Comparison of ENCODE assay signal across 8 mouse cellular contexts in the genomic region with DNA sequence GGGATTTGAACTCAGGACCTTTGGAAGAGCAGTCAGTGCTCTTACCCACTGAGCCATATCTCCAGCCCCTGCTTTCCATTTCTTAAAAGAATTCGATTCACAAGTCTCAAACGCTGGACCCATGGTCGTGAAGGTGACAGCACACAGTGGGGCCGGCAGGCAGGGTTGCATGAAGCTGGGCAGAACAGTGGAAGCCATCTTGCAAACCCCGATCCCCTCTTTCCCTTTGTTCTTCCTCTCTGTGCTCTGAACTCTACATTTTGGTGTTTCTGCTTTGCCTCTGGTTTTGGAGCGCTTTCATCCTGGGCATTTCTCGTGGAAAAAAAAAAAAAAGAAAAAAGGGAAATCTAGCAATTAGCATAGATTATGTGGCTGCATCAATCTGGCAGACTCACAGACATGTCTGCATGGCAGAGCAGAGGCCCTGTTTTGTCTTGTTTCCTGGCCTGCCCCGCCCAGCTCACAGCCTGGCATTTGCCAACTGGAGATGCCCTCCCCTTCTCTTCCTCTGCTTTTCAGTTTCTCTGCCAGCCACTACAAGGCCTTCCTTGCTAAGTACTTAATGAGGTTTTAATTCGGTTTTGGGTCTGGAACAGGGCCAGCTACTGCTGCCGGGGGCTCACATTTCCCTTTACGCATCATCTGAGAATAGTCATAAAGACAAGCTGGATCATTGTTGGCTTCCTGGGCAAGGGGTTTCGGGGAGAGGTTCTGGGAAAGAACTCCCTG. TPM values are rescaled to one million over a fixed set of nuclear protein-coding genes. Genes with fewer than 3 reads are reported as not detected.
DNase-seq lines count a peak whose midpoint lies in the region; ATAC-seq lines count a peak whose summit lies in the region.
"Had no signal": no experiment of that assay in that cellular context is flagged by ENCODE, and none has a peak within 500 bp of the region (broad histone marks: within the 10 kb centered on the region; RNA-seq: fewer than 3 reads in every experiment).

No protein-coding gene starts in this region.

- no peak overlapping the region for H3K4me3 ChIP-seq in forebrain, embryonic 11.5 days (ENCODE audit: low read depth, low read length)
- no peak overlapping the region for H3K4me3 ChIP-seq in midbrain, embryonic 16.5 days (ENCODE audit: low read depth, low read length)
- H3K4me3 ChIP-seq: liver, embryonic 13.5 days had no signal

- no peaks in the 10 kb centered on the region for H3K27me3 ChIP-seq in forebrain, embryonic 11.5 days (ENCODE audit: control insufficient read depth, insufficient read depth, low read length)
- no peaks in the 10 kb centered on the region for H3K27me3 ChIP-seq in midbrain, embryonic 16.5 days (ENCODE audit: control insufficient read depth, insufficient read depth, low read depth, low read length)
- H3K27me3 ChIP-seq: liver, embryonic 13.5 days had no signal

- peak overlapping the region; percentile 50 for H3K27ac ChIP-seq in forebrain, embryonic 11.5 days (ENCODE audit: low read depth, low read length)
- H3K27ac ChIP-seq in midbrain, embryonic 16.5 days (ENCODE audit: low read length), result peak overlapping the region; percentile 68
- H3K27ac ChIP-seq: liver, embryonic 13.5 days had no signal

- peaks cover 2% of the 10 kb centered on the region; the same call in 1 of the 2 replicates for H3K36me3 ChIP-seq in forebrain, embryonic 11.5 days (ENCODE audit: control insufficient read depth, insufficient read depth, low read length)
- H3K36me3 ChIP-seq in midbrain, embryonic 16.5 days (ENCODE audit: control insufficient read depth, insufficient read depth, low read length), result peaks cover 6% of the 10 kb centered on the region; the same call in 1 of the 2 replicates
- H3K36me3 ChIP-seq: liver, embryonic 13.5 days had no signal

- ATAC-seq in forebrain, embryonic 11.5 days (replicated peaks; ENCODE audit: low FRiP score), result peak; percentile 68; the same call in 1 of the 2 replicates
- peak; percentile 77 for ATAC-seq in midbrain, embryonic 16.5 days

- no peak overlapping the region for H3K4me2 ChIP-seq in forebrain, embryonic 11.5 days (ENCODE audit: low read depth, low read length, severe bottlenecking)
- no peak overlapping the region for H3K4me2 ChIP-seq in midbrain, embryonic 16.5 days (ENCODE audit: low read length)
- H3K4me2 ChIP-seq: liver, embryonic 13.5 days had no signal

- H3K4me1 ChIP-seq in forebrain, embryonic 11.5 days (replicated peaks; ENCODE audit: control insufficient read depth, insufficient read depth, low read length), result 0 out of 2 replicates have a peak, but pooled peaks cover 8% of the 10 kb centered on the region
- H3K4me1 ChIP-seq in midbrain, embryonic 16.5 days (ENCODE audit: control insufficient read depth, insufficient read depth, low read length), result peaks cover 27% of the 10 kb centered on the region
- H3K4me1 ChIP-seq: liver, embryonic 13.5 days had no signal

- DNase-seq in layer of hippocampus, adult 9-11 months, result peak; percentile 67
- no peak for DNase-seq in layer of hippocampus, adult 8-10 months (ENCODE audit: low spot score in 2 of 2)
- DNase-seq in cerebellum, adult 18-20 months, result peak; percentile 64 to 75
- DNase-seq in forebrain, embryonic 11.5 days (ENCODE audit: low spot score), result no peak
- DNase-seq in urinary bladder, adult 18-20 months (ENCODE audit: low spot score in 2 of 2), result no peak
- DNase-seq in ovary, postnatal 10 days (ENCODE audit: low spot score), result no peak
- DNase-seq: liver, embryonic 13.5 days had no signal

- H3K9ac ChIP-seq in forebrain, embryonic 11.5 days (ENCODE audit: low read length), result no peak overlapping the region
- no peak overlapping the region for H3K9ac ChIP-seq in midbrain, embryonic 16.5 days (ENCODE audit: low read depth, low read length)
- H3K9ac ChIP-seq: liver, embryonic 13.5 days had no signal

- no peaks in the 10 kb centered on the region; the same call in 1 of the 2 replicates for H3K9me3 ChIP-seq in forebrain, embryonic 11.5 days (ENCODE audit: control insufficient read depth, low read length)
- H3K9me3 ChIP-seq in midbrain, embryonic 16.5 days (replicated peaks; ENCODE audit: control insufficient read depth, low read length, poor library complexity, severe bottlenecking), result no peaks in the 10 kb centered on the region
- H3K9me3 ChIP-seq: liver, embryonic 13.5 days had no signal

- 80% methylated on average over 12 of the region's 12 CpGs for WGBS in forebrain, embryonic 11.5 days
- WGBS in midbrain, embryonic 16.5 days, result 50% methylated on average over 12 of the region's 12 CpGs

RNA-seq across cellular contexts. Expression of a gene that starts 57.5 kb away (rescaled TPM):
- 100 to 1,000 TPM; 617 to 716 (median 673) TPM for total RNA-seq in layer of hippocampus, adult 8-10 months (2022)
- polyA plus RNA-seq in forebrain, embryonic 11.5 days (2014; fragmentation: Nextera tagmentation; extraction: Ambion mirVana), result 823 and 854 TPM in 2 replicates
- polyA plus RNA-seq in midbrain, embryonic 16.5 days (2015; fragmentation: Nextera tagmentation; extraction: Ambion mirVana), result 1,966 and 2,233 TPM in 2 replicates

Comparison
In these comparisons a context has a peak if more than half of its experiments do, and no peak if none do; other contexts are left out.
1. DNase-seq: peak in layer of hippocampus, adult 9-11 months (single experiment) and cerebellum, adult 18-20 months (2 of 2); none in layer of hippocampus, adult 8-10 months (0 of 2), forebrain, embryonic 11.5 days (single experiment), urinary bladder, adult 18-20 months (0 of 2) and ovary, postnatal 10 days (single experiment).